Mouse (Mus musculus): ENCODE results near the gene Vps25.

The Vps25 gene

DNA sequence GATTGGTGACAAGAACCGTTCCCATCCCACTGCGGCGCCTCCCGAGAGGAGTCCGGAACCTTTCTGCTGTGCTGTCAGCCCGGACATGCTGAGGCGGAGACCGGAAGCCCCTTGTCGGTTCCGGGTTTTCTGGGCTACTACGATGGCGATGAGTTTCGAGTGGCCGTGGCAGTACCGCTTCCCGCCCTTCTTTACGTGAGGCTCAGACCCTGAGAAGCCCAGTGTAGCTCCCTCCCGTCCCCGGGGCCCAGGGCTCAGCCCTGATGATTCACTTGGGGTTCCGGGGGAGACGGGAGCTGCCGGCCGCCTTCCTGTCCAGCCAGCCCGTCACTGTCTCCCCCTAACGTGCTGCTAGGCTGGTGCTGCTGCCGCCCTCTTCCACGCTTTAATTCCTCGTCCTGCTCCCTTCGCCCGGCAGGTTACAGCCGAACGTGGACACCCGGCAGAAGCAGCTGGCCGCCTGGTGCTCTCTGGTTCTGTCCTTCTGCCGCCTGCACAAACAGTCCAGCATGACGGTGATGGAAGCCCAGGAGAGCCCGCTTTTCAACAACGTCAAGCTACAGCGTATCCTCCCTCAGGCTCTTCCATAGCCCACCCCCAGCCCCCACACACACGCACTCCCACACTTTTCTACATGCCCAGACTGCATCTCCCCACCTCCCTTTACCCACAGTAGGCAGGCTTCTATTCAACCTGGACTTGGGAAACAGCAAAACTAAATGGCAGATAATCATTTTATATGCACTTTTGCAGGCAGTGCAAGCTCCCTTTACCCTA is at the start of gene Vps25:
Gene Vps25 (plus strand): TSS at position 95 of the 777 bp plus-strand sequence.
- DNase-seq (ENCODE audit: low spot score), result peak; percentile 92

DNA sequence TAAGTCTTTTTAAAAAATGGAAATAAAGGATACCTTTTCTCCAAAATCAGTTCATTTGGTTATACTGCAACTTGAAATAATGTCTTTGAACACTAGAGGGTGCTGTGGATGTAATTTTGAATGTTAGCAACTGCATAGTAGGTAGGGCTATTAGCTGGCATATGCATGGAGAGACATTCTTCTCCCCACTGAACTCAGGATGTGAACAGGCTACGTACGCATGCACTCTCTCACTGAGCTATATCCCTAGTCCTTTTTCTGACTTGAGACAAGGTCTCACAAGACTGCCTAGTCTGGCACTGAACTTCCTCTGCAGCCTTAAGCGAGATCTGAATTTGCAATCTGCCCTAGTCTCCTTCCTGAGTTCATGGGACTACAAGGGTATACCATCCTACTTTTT is 41.5 kb upstream of the Vps25 start:
- DNase-seq (ENCODE audit: low spot score), result peak; percentile 92

DNA sequence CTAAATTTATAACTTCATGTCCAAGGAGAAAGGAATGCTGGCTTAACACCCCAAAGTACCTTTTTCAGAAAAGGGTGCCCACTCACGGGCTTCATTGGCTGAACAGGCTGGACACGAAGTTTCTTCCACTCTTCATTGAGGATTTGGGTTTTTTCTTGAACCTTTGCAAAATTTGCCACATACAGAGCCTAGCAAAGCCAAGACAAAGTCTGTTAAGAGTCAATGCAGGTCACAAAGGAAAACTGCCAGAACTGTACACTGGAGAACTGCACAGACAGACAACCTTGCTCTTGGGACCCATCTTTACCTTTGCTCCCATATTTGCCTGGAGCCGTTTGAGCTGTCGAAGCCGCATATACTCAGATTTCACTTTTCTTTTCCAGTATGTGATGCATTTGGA is 36.6 kb upstream of the Vps25 start:
- DNase-seq (ENCODE audit: low spot score), result no peak

DNA sequence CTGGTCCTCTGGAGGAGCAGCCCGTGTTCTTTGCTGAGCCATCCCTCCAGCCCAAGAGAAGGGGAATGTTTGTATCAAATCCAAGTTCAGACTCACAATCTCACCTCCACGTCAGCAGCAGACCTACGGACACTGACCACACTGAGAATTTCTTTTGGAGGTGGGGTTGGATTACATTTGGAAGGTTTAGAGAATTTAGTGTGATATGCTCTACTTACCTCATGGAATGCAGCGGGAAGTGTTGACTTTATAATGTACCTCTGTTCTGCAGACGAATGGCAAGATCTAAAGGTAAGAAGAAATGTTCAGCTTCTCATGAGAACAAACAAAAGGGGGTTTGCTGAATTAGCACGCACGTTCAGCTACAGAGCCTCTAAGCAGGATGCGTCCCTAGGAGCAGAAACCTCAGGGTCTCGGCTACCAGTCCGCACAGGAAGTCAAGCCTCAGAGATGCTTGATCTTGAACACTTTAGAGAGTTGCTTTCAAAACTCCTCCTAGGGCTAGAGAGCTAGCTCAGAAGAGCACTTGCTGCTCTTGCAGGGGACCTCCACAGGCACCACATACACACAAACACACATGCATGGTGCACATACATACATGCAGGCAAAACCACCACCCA is 35.0 kb upstream of the Vps25 start:
- no peak for DNase-seq (ENCODE audit: low spot score)

DNA sequence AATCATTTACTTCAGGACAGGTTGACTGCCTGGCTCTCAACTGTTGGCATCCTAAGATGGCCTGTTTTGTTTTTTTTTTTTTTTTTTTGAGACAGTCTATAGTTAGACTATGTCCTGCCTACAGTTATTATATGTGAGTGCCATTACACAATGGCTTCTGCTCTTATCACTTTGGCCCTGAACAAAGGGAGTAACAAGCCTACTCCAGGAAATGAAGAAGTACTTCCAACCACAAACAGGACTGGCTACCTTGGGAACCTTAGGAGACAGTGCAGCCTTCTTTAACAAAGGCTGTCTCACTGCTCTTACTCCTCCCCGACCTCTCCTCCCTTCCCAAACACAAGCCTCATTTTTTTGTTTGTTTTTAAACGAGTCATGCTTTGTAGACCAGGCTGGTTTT is 32.7 kb upstream of the Vps25 start:
- DNase-seq (ENCODE audit: low spot score), result no peak

DNA sequence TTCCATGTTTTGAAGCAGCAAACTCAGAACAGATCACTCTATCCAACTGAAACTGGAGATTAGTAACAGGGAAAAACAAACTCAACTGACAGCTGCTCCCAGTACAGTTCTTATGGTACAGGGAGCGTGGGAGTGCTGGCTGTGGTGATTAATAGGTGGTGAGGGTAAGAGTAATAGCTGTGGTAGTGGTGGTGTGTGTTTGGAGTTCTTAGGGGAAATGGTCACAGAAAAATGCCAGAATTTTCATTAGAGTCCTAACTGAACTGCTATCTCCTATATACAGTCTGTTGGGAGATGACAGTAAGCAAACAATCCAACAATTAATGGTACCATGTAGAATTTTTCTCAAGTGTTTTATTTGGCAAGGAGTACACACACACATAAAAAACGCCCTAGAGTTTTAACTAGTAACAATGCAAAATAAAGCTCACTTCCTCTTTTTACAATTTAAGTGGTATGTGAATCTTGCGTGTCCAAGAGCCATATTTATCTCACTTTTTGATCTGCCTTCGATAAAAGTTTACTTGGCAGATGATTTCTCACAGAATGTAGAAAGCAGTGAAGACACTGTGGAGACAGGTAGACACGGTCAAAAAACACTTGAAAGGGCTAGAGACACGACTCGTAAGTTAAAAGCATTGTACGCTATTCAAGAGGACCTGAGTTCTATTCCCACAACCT is 32.1 kb upstream of the Vps25 start:
- DNase-seq (ENCODE audit: low spot score), result no peak

DNA sequence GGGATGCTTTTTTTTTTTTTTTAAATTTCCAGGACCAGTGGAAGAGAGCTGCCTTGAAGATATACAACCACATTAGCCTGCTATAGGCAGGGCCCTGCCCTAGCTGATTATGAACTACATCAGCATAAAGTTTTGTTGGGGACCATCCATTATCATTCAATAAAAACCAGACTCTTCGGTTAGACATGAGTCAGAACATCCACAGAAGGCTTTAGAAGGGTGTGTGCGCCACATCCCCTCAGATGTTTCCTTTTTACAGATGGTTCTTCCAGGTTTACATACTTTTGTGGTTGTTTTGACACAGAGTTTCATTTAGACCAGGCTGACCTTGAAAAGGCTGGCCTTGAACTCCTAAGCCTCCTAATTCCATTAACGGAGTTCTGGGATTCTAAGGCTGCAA is 29.2 kb upstream of the Vps25 start:
- DNase-seq (ENCODE audit: low spot score), result no peak

DNA sequence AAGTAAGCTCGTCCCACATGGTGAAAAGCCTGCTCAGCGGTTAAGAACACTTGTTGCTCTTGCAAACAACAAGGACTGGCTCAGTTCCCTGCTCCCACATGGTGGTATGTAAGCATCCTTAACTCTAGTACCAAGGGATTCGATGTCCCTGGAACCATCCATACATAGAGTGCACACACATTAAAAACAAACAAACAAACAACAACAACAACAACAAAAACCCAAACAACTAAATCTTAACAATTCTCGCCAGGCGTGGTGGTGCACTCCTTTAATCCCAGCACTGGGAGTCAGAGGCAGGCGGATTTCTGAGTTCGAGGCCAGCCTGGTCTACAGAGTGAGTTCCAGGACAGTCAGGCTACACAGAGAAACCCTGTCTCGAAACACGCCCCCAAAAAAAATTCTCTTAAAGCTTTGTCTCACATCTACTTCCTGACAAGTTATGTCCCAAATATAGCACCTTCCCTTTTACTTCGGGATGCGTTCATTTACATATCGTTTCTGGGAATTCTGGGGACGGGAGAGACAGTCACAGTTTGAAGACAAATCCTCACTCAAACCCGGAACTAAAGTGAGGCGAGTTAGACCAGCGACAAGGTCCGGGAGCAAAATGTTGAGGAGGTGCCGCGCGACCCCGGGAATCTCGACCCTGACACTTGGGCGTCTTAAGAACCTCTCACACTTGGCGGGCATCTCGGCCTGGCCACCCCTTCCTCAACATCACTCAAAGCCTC is 28.0 kb upstream of the Vps25 start:
- DNase-seq (ENCODE audit: low spot score), result no peak

DNA sequence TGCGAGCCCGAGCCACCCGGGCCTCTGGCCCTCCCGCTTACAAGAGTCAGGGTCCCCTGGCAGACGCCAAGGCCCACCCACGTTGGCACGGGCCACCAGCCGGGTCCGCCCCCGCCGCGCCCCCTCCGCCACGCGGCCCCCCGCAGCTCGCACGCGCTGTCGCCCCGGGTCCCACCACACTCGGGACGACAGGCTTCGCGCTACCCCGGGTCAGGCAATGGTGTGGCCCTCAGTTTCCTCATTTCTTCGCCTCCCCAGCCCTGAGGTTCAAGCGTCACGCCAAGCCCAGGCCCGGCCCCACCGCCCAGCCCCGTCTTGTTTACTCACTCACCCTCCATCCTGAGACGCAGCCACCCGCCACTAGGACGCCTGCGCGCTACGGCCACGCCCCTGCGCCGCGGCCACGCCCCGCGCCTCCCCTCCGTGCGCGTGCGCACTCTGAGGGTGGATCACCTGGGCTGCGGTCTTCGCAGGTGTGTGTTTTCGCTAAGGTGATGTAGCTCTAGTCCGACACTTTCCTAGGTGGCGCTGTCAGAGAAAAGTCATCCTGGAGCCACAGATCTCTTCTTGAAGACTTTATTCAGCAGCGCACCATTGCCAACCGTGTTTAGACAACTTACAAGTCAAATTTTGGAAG is 27.3 kb upstream of the Vps25 start, which contains the start of gene Ezh1:
Gene Ezh1 (minus strand): TSS at position 399 of the 637 bp plus-strand sequence.
- peak; percentile 86 for DNase-seq (ENCODE audit: low spot score)

DNA sequence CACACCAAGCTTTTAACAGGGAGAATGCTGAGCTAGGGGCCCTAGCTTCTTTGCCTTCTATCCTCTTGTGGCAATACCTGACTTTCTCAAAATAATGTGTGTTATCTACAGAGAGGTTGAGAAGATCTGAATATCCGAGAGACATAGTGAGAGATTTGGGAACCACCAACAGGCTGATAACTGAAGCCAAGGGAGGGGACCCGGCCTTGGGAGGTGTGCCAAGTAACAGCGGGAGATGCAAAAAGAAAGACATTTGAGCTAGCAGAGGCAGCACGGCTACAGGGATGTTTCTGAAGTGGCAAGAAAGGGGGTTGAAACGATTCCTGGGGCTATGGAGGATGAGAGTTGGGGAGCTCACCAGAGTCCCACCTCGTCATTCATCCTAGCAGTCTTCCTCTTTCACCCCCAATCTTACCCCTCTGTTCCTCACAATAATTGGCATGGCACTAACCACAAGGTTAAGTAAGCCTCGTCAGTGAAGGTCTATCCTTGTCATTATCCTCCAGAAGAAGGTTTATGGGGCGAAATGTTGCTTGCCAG is 24.1 kb upstream of the Vps25 start:
- DNase-seq (ENCODE audit: low spot score), result no peak

DNA sequence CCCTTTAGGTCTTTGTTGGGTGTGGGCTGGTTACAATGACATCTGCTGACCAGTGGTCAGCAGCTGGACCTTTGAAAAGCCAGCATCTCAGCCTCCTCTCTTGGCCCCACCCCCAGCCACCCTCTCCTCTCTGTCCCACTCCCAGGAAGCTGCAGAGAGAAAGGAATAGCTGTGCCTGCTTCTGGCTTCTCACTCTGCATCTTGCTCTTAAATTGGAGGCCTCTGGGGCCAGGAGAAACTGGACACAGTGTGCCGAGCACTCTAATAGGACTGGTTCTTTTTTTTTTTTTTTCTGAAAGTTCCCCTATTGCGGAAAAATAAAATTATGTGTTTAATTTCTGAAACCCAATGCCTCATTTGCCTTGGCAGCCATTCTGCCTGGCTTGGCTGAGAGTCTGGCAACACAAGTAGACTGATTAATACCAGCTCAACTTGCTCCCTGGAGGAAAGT is 23.4 kb upstream of the Vps25 start:
- DNase-seq (ENCODE audit: low spot score), result peak; percentile 30

DNA sequence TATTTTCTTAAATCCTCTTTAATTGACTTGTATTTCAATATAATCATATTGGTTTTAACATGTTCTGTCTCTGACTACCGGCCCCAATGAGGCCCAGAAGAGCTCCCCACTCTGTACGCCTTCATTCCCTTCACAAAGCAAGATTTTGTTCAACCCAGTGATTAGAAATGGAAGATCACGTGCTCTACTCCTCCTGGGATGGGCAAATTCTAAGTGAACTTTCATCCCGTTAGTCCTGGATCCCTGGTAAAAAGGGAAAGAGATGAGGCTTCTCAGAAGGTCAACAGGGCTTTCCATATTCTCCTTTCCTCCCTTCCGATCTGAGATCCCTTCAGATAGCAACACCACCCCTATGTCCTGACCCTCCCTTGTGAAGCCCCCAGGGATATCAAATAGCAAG is 23.0 kb upstream of the Vps25 start:
- no peak for DNase-seq (ENCODE audit: low spot score)

DNA sequence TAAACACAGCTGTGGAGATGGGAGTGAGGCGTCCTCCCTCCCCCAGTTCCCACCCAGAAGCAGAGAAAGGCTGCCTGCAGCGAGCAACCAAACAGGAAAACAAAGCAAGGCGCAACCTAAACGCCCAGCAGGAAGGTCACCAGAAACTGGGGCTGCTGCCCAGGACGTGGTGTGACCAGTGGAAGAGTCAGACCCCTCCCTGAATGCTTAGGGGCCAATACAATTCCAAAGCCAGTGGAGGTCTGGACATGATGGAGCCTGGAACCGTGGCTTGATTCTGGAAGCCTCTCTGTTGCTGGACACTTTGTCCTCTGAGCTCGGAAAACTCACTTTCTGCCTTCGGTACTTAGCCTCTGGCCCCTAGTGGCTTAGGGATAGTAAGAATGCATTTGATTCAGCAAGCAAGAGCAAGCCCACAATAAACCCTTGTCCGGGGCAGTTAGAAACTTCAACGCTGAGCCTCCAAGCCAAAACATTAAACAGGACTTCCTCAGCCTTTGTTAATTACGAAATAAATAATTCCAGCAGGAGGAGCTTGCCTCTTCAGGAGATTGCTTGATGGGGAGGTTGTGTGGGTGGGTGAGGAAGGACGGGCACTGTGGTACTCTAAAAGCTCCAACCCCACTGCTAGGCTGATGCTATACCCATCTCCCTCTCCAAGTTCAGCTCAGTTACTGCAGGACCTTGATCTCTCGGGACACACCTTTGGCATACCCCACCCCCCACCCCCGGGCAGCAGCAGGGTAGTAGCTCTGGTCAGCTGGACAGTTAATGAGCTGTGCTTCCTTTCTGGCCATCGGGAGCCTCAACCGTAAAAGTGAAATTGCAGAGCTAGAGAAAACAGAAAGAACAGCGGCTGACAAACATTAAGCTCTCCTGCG is 22.3 kb upstream of the Vps25 start:
- peak; percentile 69 for DNase-seq (ENCODE audit: low spot score)

DNA sequence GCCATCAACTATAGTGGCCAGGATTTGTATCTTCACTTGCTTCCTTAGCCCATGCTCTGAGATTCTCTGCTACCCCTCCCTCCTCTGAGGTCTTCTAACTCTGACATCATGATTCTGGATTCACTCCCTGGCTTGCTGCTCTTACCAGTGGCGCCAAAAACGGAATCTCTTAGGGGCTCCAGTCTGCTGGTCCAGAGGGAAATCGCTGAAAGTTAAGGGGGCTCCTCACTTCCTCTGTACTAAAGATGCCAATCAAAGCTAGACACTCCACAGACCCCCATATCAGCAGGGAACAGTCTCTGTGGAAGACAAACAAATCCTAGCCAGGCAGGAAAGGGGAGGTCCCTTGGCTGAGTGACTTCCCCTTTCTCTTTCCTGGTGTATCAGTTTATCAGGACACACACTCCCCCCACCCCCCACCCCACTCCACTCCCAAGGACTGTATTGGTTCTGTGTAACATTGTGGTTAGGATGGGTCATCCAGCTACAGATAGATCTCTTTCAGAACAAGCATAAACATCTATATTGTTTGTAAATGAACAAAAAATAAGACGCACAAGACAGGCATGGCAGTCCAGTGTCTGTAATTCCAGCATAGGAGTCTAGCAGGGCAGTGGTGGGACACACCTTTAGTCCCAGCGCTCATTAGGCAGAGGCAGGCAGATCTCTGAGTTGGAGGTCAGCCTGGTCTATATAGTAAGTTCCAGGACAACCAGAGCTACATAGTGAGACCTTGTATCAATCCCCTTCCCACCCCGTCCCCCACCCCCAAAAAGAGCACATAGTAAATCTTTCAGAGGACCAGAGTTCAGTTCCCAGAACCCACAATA is 21.3 kb upstream of the Vps25 start:
- DNase-seq (ENCODE audit: low spot score), result peak; percentile 46

DNA sequence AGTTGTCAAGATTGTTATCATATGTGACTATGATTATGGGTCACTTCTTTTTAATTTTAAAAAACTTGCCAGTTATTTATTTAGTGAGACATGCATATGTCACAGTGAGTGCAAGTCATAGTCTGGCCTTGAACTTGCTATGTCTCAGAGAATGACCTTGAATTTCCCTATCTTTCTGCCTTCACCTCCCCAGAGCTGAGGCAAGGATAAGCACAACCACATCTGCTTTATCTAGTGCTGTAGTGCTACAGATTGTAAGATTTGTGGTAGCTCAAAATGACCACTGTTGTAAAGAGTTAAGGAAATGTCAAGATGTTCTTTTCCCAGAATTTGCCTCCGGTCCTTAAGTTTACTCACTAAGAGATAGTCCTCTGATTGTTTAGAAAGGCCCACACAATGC is 20.3 kb upstream of the Vps25 start:
- DNase-seq (ENCODE audit: low spot score), result no peak

DNA sequence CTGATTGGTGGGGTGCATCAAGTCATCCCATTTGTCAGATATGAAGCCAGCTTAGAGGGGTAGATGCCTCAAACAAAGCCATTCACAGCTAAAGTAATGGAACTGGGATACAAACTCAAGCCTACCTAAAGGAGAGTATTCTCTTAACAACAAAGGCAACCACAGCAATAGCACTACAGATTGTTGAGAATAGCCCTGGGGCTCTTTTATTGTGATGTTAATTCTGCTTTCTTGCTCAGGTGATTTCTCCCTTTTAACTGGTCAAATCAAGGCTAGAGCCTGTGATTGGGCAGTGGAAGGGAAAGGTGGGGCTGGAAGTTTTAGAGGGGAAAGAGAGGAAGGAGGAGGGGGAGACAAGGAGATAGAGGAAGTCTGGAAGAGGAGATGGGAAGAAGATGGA is 19.4 kb upstream of the Vps25 start:
- DNase-seq (ENCODE audit: low spot score), result no peak

DNA sequence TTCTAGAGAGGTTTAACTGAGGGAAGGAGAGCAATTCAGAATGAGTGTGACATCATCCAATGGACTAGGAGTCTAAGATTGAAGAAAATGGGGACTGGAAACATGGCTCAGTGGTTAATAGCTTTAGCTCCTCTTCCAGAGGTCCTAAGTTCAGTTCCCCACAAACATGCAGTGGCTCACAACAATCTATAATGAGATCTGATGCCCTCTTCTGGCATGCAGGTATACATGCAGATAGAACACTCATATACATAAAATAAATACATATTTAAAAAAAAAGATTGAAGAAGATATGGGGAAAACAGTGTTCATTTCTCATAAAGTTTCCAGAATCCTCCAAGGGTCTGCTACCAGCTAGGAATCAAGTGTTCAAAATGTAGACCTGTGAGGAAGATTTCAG is 18.1 kb upstream of the Vps25 start:
- no peak for DNase-seq (ENCODE audit: low spot score)

DNA sequence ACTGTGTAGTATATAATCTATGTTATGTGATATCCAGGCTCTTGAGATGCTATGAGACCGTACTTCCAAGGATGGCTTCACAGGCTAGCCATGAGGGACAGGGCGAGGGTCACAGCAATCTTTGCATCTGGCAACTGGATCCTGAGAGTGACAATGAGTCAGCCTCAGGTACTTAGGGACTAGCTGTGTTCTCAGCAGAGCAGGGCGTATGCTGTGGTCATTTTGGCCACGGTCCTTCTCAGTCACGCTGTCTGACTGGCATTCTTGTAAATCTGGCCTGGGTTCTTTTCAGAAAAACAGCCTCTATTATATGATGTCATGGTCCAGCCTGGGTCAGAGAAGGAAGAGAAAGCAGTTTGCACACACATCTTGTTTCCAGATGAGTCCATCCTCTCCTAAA is 16.7 kb upstream of the Vps25 start:
- DNase-seq (ENCODE audit: low spot score), result no peak

DNA sequence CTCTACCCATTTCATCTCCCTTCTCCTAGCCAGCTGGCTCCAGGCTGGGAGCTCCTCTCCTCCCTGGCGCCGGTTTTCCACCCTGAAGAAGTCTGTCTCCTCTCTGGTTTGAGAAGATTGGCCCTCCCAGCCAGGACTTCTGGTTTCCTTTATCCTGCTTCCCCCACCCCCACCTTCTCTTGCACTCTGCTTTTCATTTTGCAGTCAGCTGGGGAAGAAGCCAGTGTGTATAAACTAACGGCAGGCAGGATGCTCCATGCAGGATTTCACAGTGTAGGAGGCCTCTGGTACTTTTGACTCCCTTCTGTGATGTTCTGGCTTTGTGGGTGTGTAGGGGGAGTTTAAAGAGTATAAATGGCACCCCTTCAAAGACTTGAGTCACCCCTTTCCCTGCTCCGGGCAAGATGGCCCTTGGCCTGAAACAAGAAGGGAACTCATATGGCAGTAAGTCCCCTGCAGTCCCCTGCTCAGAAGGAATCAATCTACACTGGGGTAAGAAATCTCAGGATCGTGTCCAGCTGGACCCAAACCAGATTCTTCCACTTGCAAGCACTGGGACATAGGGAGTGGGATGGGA is 15.3 kb upstream of the Vps25 start:
- no peak for DNase-seq (ENCODE audit: low spot score)
